Mouse (Mus musculus): Measurements from ENCODE around the gene B3galnt1. TPM values are rescaled to one million over a fixed set of nuclear protein-coding genes. Genes with fewer than 3 reads are reported as not detected.

The B3galnt1 gene
- total and polyA plus RNA-seq, 3 experiments: 0.08 TPM; not detected in 2

GRCm38 (mm10) chr3:69626963-69627590 lies 28.3 kb upstream of the B3galnt1 start (continued):
- TF ChIP-seq ZC3H11A (IDR thresholded peaks at IDR 0.05; ENCODE audit: low read depth, low read length) (no peak), JUN (IDR thresholded peaks at IDR 0.05; ENCODE audit: insufficient read depth, low read depth, low read length) (no peak)

- peaks cover 0 to 2% of the 10 kb centered on the region in 2 experiments; a peak in 1 of 4 replicates for H3K4me1 ChIP-seq (ENCODE audit: control insufficient read depth in 1 of 2, insufficient read depth in 2 of 2)
- H3K4me3 ChIP-seq (replicated peaks in 1 of 3; ENCODE audit: low read depth in 2 of 3, low read length in 2 of 3, poor library complexity in 1 of 3): no peak overlapping the region
- no peak overlapping the region for H3K9ac ChIP-seq (ENCODE audit: insufficient read depth, low read depth)
- no peaks in the 10 kb centered on the region for H3K9me3 ChIP-seq (replicated peaks; ENCODE audit: low read length)
- H3K79me2 ChIP-seq (replicated peaks; ENCODE audit: control insufficient read depth, extremely low read depth, insufficient read depth, poor library complexity, severe bottlenecking): no peaks in the 10 kb centered on the region
- no peak overlapping the region for H3K4me2 ChIP-seq (ENCODE audit: insufficient read depth, low read depth, poor library complexity, severe bottlenecking)
- no peak for DNase-seq (ENCODE audit: extremely low read depth)
- H3K36me3 ChIP-seq (replicated peaks in 1 of 2; ENCODE audit: control insufficient read depth in 1 of 2, insufficient read depth in 1 of 2, low read length in 1 of 2): no peaks in the 10 kb centered on the region
- no peak for TF ChIP-seq USF1 (IDR thresholded peaks at IDR 0.05; ENCODE audit: low read depth, low read length)
- no peak for TF ChIP-seq JUN (IDR thresholded peaks at IDR 0.05; ENCODE audit: insufficient read depth, low read depth, low read length)
- TF ChIP-seq POLR2A (IDR thresholded peaks at IDR 0.05; ENCODE audit: low read depth, low read length): no peak
- TF ChIP-seq MEF2A (IDR thresholded peaks at IDR 0.05; ENCODE audit: borderline replicate concordance, low read depth, low read length): no peak
- TF ChIP-seq ZKSCAN1 (IDR thresholded peaks at IDR 0.05; ENCODE audit: borderline replicate concordance, low read depth, low read length): no peak
- no peak for TF ChIP-seq MXI1 (IDR thresholded peaks at IDR 0.05; ENCODE audit: low read depth, low read length)
- TF ChIP-seq TBP (conservative IDR thresholded peaks at IDR 0.05; ENCODE audit: low read depth, low read length): no peak
- no peak for TF ChIP-seq MAFK (IDR thresholded peaks at IDR 0.05; ENCODE audit: insufficient replicate concordance, low read length)
- TF ChIP-seq GABPA (IDR thresholded peaks at IDR 0.05; ENCODE audit: insufficient replicate concordance, low read depth, low read length): no peak
- TF ChIP-seq ETS1 (conservative IDR thresholded peaks at IDR 0.05; ENCODE audit: low read depth, low read length): no peak
- no peak for TF ChIP-seq ELF1 (IDR thresholded peaks at IDR 0.05; ENCODE audit: low read depth, low read length)
- no peak for TF ChIP-seq NRF1 (IDR thresholded peaks at IDR 0.05; ENCODE audit: low read depth, low read length)
- no peak for TF ChIP-seq MYC (IDR thresholded peaks at IDR 0.05; ENCODE audit: low read depth, low read length)
- no peak for TF ChIP-seq MAZ (IDR thresholded peaks at IDR 0.05; ENCODE audit: low read depth, low read length)
- no peak for TF ChIP-seq JUND (conservative IDR thresholded peaks at IDR 0.05; ENCODE audit: low read depth, low read length)
- no peak for TF ChIP-seq UBTF (IDR thresholded peaks at IDR 0.05; ENCODE audit: low read depth, low read length)
- no peak for TF ChIP-seq ZC3H11A (IDR thresholded peaks at IDR 0.05; ENCODE audit: low read depth, low read length)
- no peak for TF ChIP-seq POLR2AphosphoS2 (IDR thresholded peaks at IDR 0.05; ENCODE audit: low read depth, low read length)
- in situ Hi-C loops (cut with MboI; ENCODE audit: low pct_ligation_motif_present, low pct_unique_long_range_greater_than_20kb, low sequenced_read_pairs): no loop called here
- no peaks in the 10 kb centered on the region for H3K27me3 ChIP-seq (replicated peaks)
- dilution Hi-C loops (cut with MboI; ENCODE audit: extremely low pct_ligation_motif_present, extremely low pct_unique_long_range_greater_than_20kb, low sequenced_read_pairs): no loop called here
- no peak overlapping the region for H3K27ac ChIP-seq (ENCODE audit: insufficient read depth, low read depth)
Measured at GRCm38 (mm10) chr3:69626213-69626962, 27.6 kb upstream of the B3galnt1 start.
